Mouse (Mus musculus) heart, adult 2 months (tissue): Measurements from ENCODE around the gene Plekhh3.

ENCODE experiments used
- CTCF ChIP-seq: fragments of 200-600 bp; IDR thresholded peaks from 2 replicates; pipeline ENCODE4 v1.8.1; 2022; ENCODE audit warnings: antibody characterized with exemption, mild to moderate bottlenecking, moderate library complexity
- EP300 ChIP-seq: fragments of 200-500 bp; IDR thresholded peaks from 2 replicates; pipeline ENCODE4 v1.6.1; 2011; ENCODE audit warnings: low read depth, low read length, control low read depth; ENCODE audit not compliant: insufficient read depth
- POLR2A ChIP-seq: fragments of 200-500 bp; IDR thresholded peaks from 2 replicates; pipeline ENCODE4 v1.6.1; 2011; ENCODE audit warnings: mild to moderate bottlenecking, low read depth, low read length, control low read depth; ENCODE audit not compliant: insufficient read depth

GRCm38 (mm10) chr11:101171721-101172433 lies 726 bp upstream of the Plekhh3 start:
- TF ChIP-seq EP300 (no peak), CTCF (no peak), POLR2A (peak; percentile 72)
